Mouse (Mus musculus) spleen, postnatal 4 days (tissue): ENCODE measurements around the gene Cd300lf.

Source experiments
- DNase-seq, 2 experiments: peaks; one replicate each; pipeline ENCODE4 v3.0.0; 2022; ENCODE audit warnings: low spot score in 2 of 2

Cd300lf gene

GRCm38 (mm10) chr11:115106638-115107037 lies 27.2 kb downstream of the Cd300lf start:
- no peak for DNase-seq

GRCm38 (mm10) chr11:115104769-115105563 lies 28.8 kb downstream of the Cd300lf start:
- no peak for DNase-seq

GRCm38 (mm10) chr11:115103470-115104413 lies 30.1 kb downstream of the Cd300lf start:
- no peak for DNase-seq

GRCm38 (mm10) chr11:115102116-115102515 lies 31.7 kb downstream of the Cd300lf start:
- DNase-seq: no peak

- DNase-seq: no peak
These were observed 32.2 kb downstream of the Cd300lf start for GRCm38 (mm10) chr11:115101615-115102051.

- DNase-seq: no peak
These were observed 33.1 kb downstream of the Cd300lf start for GRCm38 (mm10) chr11:115100741-115101140.

GRCm38 (mm10) chr11:115100032-115100621 lies 33.7 kb downstream of the Cd300lf start:
- no peak for DNase-seq

GRCm38 (mm10) chr11:115099241-115099840 lies 34.5 kb downstream of the Cd300lf start:
- no peak for DNase-seq

GRCm38 (mm10) chr11:115098203-115098932 lies 35.4 kb downstream of the Cd300lf start:
- no peak for DNase-seq

GRCm38 (mm10) chr11:115092140-115092539 lies 41.7 kb downstream of the Cd300lf start:
- no peak for DNase-seq

- DNase-seq: no peak
These were observed 42.4 kb downstream of the Cd300lf start, which contains the start of gene Rab37 for GRCm38 (mm10) chr11:115091362-115091901. TSS of gene Rab37 (plus strand) at chr11:115091431.

GRCm38 (mm10) chr11:115089853-115090252 lies 43.9 kb downstream of the Cd300lf start:
- DNase-seq: no peak

GRCm38 (mm10) chr11:115086213-115086612 lies 47.6 kb downstream of the Cd300lf start:
- no peak for DNase-seq

- DNase-seq: no peak
These were observed 48.7 kb downstream of the Cd300lf start for GRCm38 (mm10) chr11:115085064-115085463.

- DNase-seq: no peak
These were observed 49.2 kb downstream of the Cd300lf start for GRCm38 (mm10) chr11:115084595-115084994.

GRCm38 (mm10) chr11:115083376-115084139 lies 50.2 kb downstream of the Cd300lf start:
- DNase-seq: peak; percentile 59 to 88

GRCm38 (mm10) chr11:115082196-115082595 lies 51.6 kb downstream of the Cd300lf start:
- no peak for DNase-seq

- no peak for DNase-seq
These were observed 52.4 kb downstream of the Cd300lf start for GRCm38 (mm10) chr11:115081373-115081772.

- DNase-seq: peak; percentile 25 to 65
These were observed 52.9 kb downstream of the Cd300lf start for GRCm38 (mm10) chr11:115080886-115081285.

- no peak for DNase-seq
These were observed 55.1 kb downstream of the Cd300lf start for GRCm38 (mm10) chr11:115078680-115079079.
